Mouse (Mus musculus) adrenal gland, postnatal 4 days (tissue): ENCODE measurements around the gene Foxa1. TPM values are rescaled to one million over a fixed set of nuclear protein-coding genes. Genes with fewer than 3 reads are reported as not detected.

Source experiments
- DNase-seq, 2 experiments: peaks; one replicate each; pipeline ENCODE4 v3.0.0; 2021 to 2022; ENCODE audit warnings: low spot score in 2 of 2, mixed read lengths in 2 of 2
- long read RNA-seq, 2 experiments: library from polyadenylated mRNA; stranded (forward); transcript quantifications; one replicate each; pipeline ENCODE4 v2.0.0; 2021
- total RNA-seq, 2 experiments: library from RNA; stranded (reverse); gene quantifications; 2 replicates each; pipeline ENCODE4 v1.2.3; 2021

Gene Foxa1
- under 1 TPM in 1 of 2 experiments, not detected in 1; 0.45 TPM for total RNA-seq
- long read RNA-seq, experiment 1: 0 reads
- long read RNA-seq, experiment 2: 0 reads

GRCm38 (mm10) chr12:57546415-57547201, at the start of gene Foxa1:
Foxa1 (minus strand) TSS chr12:57546916.
- no peak for DNase-seq

GRCm38 (mm10) chr12:57575931-57576628, 29.4 kb upstream of the Foxa1 start:
- peak; percentile 4 for DNase-seq

GRCm38 (mm10) chr12:57572415-57572814, 25.7 kb upstream of the Foxa1 start:
- no peak for DNase-seq

GRCm38 (mm10) chr12:57571773-57572172, 25.1 kb upstream of the Foxa1 start:
- DNase-seq: no peak

- DNase-seq: no peak
Observed at GRCm38 (mm10) chr12:57563909-57564308, 17.2 kb upstream of the Foxa1 start, which contains the start of gene Ttc6. Ttc6 (plus strand) TSS chr12:57564113.

- no peak for DNase-seq
Observed at GRCm38 (mm10) chr12:57554091-57554490, 7.4 kb upstream of the Foxa1 start.

GRCm38 (mm10) chr12:57552286-57552685, 5.6 kb upstream of the Foxa1 start:
- no peak for DNase-seq

GRCm38 (mm10) chr12:57550881-57551280, 4.2 kb upstream of the Foxa1 start:
- DNase-seq: no peak

- DNase-seq: no peak
Observed at GRCm38 (mm10) chr12:57550181-57550808, 3.6 kb upstream of the Foxa1 start.

GRCm38 (mm10) chr12:57549667-57550160, 3.0 kb upstream of the Foxa1 start:
- DNase-seq: no peak

- no peak for DNase-seq
Observed at GRCm38 (mm10) chr12:57548981-57549666, 2.4 kb upstream of the Foxa1 start.

- DNase-seq: no peak
Observed at GRCm38 (mm10) chr12:57548352-57548980, 1.8 kb upstream of the Foxa1 start.

GRCm38 (mm10) chr12:57547890-57548289, 1.2 kb upstream of the Foxa1 start:
- no peak for DNase-seq

GRCm38 (mm10) chr12:57545371-57546241, 1.1 kb downstream of the Foxa1 start:
- no peak for DNase-seq

- DNase-seq: no peak
Observed at GRCm38 (mm10) chr12:57544641-57545370, 1.9 kb downstream of the Foxa1 start.

- DNase-seq: no peak
Observed at GRCm38 (mm10) chr12:57543627-57543991, 3.1 kb downstream of the Foxa1 start.

GRCm38 (mm10) chr12:57542746-57543626, 3.7 kb downstream of the Foxa1 start:
- DNase-seq: no peak
